Mouse (Mus musculus): ENCODE results near the gene Zfp651.

The Zfp651 gene

DNA sequence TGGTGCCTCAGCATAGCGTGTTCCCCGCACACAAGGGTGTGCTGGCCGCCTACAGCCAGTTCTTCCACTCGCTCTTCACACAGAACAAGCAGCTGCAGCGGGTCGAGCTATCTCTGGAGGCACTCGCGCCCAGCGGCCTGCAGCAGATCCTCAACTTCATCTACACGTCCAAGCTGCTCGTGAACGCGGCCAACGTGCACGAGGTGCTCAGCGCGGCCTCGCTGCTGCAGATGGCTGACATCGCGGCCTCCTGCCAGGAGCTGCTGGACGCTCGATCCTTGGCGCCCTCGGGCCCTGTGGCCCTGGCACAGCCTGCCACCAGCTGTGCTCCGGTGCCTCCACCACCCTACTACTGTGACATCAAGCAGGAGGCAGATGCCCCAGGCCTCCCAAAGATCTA, 3.6 kb downstream of the Zfp651 start:
- DNase-seq: peak in 1 of 2 experiments; percentile 25

DNA sequence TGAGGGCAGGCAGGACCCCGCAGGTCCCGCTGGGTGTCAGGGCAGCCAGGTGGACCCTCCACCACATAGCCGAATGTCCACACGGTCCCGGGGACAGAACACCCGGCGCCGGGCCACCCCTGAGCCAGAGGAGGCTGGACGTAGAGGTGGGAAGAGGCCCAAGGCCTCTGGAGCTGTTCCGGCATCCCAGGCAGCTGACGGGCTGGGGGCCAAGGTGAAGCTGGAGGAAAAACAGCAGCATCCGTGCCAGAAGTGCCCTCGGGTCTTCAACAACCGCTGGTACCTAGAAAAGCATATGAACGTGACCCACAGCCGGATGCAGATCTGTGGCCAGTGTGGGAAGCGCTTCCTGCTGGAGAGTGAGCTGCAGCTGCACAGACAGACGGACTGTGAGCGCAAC, 4.6 kb downstream of the Zfp651 start:
- DNase-seq: no peak

DNA sequence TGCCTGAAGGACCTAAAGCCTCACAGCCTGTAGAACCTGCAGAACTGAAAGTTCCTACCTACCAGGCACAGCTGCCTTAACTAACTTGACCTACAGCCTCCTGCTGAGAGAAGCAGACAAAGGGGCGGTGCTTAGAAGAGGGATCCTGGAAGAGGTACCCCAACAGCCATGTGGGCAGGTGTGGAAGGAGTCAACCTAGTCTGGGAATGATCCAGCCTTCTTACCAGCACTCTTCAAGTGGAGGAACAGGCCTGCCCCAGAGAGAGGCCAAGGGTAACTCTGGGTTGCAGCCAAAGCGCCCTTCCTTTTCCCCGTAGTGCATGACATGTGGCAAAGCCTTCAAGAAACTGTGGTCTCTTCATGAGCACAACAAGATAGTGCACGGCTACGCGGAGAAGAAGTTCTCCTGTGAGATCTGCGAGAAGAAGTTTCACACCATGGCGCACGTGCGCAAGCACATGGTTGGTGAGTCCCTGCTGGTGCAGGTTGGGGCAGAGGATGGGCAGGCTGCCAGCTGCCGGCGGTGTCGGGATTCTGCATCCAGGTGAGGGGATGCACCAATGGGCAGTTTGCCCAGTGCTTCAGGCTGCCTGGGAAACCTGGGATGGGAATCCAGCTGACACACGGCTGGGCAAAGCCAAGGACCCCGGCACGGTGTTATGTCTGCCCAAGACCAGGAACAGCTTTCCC, 6.2 kb downstream of the Zfp651 start:
- DNase-seq: peak in 1 of 2 experiments; percentile 42

- DNase-seq: no peak
These were observed 13.3 kb downstream of the Zfp651 start for GRCm38 (mm10) chr9:121772412-121772811.

GRCm38 (mm10) chr9:121775951-121776350, 16.8 kb downstream of the Zfp651 start:
- no peak for DNase-seq

DNA sequence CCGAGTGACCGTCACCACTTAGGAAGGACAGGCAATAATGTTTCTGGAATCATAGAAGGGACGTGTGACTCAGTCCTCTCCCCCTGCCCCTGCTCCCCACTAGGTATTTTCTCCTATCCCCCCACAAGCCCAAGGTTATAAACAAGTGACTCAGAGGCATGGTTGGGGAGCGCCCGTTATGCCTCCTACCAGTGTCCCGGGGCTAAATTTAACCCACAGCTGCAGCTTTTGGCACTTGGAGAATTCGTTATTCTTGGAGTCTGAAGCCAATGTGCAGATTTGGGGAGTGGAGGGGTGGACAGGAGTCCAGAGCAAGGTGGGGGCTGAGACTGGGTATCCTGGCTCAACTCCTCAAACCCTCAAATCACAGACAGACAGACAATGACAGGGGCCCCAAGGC, 17.4 kb downstream of the Zfp651 start:
- DNase-seq: no peak

DNA sequence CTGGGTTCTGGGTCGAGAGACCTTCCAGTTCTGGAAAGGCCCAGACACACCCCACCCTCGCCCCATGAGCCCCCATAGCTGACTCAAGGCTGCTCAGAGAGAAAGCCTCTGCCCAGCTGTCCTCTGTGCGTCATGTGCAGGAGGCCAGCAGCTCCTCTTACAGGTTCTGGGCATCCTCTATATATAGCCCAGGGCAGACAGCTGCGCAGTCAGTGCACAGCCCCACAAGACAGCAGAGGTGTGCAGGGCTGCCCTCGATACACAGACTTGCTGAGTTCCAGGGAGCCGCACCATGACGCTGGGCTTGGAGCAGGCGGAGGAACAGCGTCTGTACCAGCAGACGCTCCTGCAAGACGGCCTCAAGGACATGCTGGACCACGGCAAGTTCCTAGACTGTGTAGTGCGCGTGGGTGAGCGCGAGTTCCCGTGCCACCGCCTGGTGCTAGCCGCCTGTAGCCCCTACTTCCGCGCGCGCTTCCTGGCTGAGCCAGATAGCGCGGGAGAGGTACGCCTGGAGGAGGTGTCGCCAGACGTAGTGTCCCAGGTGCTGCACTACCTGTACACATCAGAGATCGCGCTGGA, 18.4 kb downstream of the Zfp651 start, which contains the start of gene Klhl40:
Gene Klhl40 (plus strand): TSS at position 124 of the 582 bp plus-strand sequence.
- DNase-seq: no peak

DNA sequence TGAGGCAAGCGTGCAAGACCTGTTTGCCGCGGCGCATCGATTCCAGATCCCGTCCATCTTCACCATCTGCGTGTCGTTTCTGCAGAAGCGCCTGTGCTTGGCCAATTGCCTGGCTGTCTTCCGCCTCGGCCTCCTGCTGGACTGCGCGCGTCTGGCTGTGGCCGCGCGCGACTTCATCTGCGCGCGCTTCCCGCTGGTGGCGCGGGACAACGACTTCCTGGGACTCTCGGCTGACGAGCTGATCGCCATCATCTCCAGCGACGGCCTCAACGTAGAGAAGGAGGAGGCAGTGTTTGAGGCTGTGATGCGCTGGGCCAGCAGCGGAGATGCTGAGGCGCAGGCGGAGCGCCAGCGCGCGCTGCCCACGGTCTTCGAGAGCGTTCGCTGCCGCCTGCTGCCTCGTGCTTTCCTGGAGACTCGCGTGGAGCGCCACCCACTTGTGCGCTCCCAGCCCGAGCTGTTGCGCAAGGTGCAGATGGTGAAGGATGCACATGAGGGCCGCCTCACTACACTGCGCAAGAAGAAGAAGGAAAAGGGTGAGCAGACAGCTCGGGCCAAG, 19.0 kb downstream of the Zfp651 start:
- peak in 1 of 2 experiments; percentile 24 for DNase-seq

DNA sequence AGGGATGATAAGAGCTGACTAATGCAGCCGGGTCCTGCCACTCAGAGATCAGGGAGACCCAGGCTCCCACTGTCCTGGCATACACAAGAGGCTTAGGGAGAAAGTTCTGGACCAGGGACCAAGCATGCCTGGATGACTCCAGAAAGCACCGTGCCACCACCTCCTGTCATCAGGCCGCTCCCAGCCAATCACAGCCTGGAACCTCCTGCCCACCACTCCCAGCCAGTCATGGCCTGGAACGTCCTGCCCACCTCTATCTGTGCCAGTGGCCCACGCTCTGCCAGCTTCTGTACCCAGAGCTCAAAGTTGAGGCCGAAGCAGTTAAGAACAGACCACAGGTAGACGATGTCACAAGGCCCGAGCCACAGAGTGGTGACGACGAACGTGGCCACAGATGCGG, 25.7 kb downstream of the Zfp651 start:
- DNase-seq: no peak

GRCm38 (mm10) chr9:121785261-121785660, 26.1 kb downstream of the Zfp651 start:
- DNase-seq: no peak

- DNase-seq: no peak
These were observed 27.2 kb downstream of the Zfp651 start for GRCm38 (mm10) chr9:121786359-121786758.

DNA sequence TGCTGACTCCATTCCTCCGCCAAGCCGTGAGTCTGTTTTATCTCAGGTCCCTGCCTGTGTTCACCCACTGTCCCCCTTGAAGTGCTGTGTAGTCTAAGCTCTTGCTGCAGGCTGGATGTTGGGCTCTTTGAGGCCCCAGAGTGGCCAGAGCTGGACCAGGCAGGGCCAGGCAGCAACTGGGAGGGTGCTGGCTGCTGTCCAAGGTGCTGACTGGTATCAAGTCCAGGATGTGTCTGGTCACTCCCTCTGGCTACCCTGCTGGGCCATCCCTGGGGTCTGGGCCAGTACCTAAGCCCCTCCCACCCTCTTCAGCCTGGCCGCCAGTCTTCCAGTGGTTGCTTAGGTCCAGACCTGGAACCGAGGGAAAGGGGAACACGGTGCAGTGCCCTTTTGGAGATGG, 32.1 kb downstream of the Zfp651 start:
- DNase-seq: peak; percentile 52 to 63

DNA sequence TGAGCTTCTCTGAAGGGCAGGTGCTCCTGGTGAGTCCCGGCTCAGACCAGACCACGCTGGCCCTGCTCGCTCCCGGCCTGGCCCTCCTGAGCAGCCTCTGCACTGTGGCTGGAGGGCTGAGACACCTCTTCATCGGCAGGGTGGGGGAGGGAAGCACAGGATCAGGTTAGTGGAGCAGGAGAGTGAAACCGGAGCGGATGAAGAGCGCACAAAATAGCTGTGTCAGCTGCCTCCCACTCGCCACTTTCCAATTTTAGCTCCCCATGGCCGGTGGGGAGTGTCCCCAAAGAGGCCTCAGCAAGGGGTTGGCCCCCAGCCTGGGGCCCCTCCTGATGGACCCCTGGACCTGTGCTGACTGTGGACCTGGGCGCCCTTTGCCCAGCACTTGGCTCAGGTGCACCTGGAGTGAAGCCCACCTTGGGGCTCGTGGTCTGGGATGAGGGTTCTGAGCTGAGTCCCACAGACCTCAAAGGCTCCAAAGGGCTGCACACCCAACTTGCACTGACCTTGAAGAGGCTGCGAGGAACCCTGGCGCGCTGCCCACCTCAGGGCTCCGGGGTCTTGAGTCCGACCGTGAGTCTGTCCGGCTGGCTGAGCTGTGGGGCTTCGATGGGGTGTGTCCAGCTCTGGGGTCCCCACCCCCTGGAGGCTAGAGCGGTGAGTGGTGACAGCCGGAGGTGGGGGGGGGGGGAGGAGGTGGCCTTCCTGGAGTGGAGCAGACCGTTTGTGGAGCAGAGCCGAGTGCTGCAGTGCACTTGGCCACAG, 32.8 kb downstream of the Zfp651 start, which contains the start of gene Hhatl:
Gene Hhatl (minus strand): TSS at position 751 of the 765 bp plus-strand sequence.
- DNase-seq: no peak

GRCm38 (mm10) chr9:121794972-121795539, 35.9 kb downstream of the Zfp651 start:
- DNase-seq: peak in 1 of 2 experiments; percentile 23

DNA sequence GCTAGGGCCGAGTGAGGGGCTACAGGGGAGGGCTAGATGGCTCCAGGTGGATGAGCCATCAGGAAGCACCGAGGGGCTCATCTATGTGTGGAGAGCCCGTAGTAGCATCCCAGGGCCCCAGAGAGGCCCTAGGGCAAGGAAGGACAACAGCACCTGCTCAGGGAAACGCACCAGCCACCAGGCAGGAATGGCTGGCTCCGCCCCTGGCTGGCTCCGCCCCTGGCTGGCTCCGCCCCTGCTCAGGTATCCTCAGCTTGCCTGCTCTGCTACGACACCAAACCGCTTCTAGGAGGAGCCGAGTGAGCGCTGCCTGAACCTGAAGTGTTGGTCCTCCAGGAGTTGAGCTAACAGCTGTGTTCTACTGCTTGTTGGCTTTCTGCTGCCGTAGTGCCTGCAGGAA, 38.6 kb downstream of the Zfp651 start:
- no peak for DNase-seq

DNA sequence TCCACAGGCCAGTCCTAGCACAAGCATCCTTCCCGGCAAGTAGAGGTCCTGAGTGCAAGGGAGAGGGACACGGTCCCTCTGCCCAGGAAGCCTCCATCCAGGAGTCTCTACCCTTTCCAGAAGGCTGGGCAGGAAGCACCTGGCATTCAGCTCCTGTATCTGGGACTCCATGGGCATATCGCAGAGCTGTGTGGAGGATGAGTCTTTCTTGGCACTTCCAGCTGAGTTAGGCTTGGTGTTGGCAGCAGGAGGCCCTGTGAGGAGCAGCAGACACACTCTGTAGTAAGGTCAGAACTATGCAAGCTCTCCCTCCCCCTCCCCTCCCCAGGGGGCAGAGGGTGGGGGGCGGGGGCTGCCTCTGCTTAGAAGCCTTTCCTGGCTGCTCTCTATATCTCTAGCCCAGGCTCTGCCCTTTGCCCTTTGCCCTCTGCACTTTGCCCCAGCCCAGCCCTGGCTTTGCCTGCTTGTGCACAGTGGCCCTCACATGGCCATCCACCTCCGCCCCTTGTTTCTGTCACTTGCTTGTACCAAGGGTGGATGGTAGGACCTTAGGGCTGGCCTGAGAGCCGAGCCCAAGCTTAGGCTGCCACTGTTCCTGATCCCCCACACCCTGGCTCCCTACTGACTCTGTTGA, 39.9 kb downstream of the Zfp651 start:
- DNase-seq: no peak

- no peak for DNase-seq
These were observed 43.6 kb downstream of the Zfp651 start for GRCm38 (mm10) chr9:121802747-121803146.

DNA sequence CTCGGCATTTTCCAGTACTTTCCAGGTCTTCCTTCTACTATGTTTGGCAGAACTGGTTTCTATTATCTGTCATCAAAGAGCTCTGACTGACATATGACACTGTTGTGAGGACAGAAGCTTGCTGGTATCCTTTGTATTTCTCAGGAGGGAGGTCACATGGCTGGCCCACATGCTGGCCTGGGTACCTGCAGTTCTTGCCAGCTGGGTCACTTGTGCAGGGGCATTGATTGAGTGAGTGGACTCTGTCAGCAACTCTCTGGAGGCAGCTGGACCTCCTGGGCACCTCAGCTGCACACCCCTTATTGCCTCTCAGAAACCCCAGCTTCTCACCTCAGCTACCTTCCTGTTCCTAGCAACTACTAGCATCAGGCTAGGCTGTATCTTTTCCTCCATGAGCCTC, 48.4 kb downstream of the Zfp651 start:
- DNase-seq: peak in 1 of 2 experiments; percentile 25

- peak; percentile 36 to 48 for DNase-seq
These were observed 48.8 kb downstream of the Zfp651 start for GRCm38 (mm10) chr9:121807947-121808346.

GRCm38 (mm10) chr9:121808511-121808910, 49.4 kb downstream of the Zfp651 start:
- no peak for DNase-seq

- DNase-seq: peak; percentile 45 to 52
These were observed 51.1 kb downstream of the Zfp651 start for GRCm38 (mm10) chr9:121810081-121810821.

DNA sequence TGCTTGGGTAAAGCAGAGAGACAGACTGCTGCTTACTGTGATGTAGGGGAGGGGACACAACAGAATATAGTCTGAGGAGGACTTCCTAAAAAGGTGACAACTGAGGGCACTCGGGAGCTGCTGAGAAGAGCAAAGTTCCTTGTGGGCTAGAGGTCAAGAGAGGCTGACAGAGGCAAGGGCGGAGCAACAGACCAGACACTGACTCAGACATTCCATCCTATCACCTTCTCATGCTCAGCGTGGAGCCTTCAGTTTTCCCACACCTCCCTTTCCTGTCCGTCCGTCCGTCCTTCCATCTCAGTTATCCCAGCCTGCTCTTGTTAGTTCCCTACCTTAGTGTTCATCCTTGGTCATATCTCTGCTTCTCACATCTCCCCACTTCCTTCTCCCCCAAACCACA, 56.1 kb downstream of the Zfp651 start:
- DNase-seq: no peak

Data from cerebellum, adult 18-20 months (tissue).